Mouse (Mus musculus) G1E-ER4 (cell line): ENCODE results near the gene Tmx4. TPM values are rescaled to one million over a fixed set of nuclear protein-coding genes. Genes with fewer than 3 reads are reported as not detected.

ENCODE experiments used
- GATA1 ChIP-seq: IDR thresholded peaks from one replicate; pipeline ENCODE4 v1.8.0; 2012; ENCODE audit warnings: low read length, inconsistent platforms
- polyA plus RNA-seq: library from polyadenylated mRNA; stranded (reverse); fragments of >175 nt; gene quantifications from 2 replicates; pipeline ENCODE4 v1.2.3, GENCODE M21; 2012

Tmx4 gene
- 4.5 and 6.0 TPM in 2 replicates for polyA plus RNA-seq

- no peak for TF ChIP-seq GATA1
Measured at GRCm38 (mm10) chr2:134643514-134644300, at the start of gene Tmx4. Gene Tmx4 (minus strand): TSS chr2:134644145.

DNA sequence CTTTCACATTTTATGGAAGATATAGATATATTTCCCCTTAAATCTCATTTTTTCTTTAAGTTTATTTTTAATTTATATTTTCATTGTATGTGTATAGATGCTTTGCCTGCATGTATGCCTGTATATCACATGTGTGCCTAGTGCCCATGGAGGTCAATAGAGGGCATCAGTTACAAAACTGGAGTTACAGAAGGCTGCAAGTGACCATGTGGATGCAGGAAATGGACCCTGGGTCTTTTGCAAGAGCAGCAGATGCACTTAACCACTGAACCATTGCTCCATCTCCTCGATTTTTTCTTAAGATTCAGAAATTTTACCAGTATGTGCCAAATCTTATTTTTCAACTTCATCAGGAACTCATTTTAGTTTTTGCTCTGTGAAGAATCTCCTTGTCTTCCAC is 48.2 kb upstream of the Tmx4 start:
- no peak for TF ChIP-seq GATA1

GRCm38 (mm10) chr2:134691055-134691454 is 47.1 kb upstream of the Tmx4 start:
- no peak for TF ChIP-seq GATA1

DNA sequence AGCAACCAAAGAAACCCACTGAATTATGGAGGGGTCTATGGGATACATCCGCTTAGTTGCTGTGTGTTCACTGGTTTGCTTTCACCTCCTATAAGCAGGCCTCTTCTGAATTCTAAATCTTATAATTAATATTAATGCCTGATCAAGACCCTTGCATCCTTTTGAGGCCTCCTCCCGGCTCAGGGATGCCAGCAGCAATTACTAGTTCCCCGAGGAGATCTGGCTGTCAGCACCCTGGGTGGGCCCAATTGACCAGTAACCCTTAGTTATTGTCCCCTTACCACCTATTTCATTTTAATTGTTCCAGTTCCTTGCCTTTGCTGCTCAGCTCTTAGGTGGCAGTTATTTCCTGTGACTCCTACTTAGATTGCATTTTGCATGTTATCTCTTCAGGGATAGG is 38.4 kb upstream of the Tmx4 start:
- no peak for TF ChIP-seq GATA1

- no peak for TF ChIP-seq GATA1
Measured at GRCm38 (mm10) chr2:134681271-134681961, 37.5 kb upstream of the Tmx4 start.

DNA sequence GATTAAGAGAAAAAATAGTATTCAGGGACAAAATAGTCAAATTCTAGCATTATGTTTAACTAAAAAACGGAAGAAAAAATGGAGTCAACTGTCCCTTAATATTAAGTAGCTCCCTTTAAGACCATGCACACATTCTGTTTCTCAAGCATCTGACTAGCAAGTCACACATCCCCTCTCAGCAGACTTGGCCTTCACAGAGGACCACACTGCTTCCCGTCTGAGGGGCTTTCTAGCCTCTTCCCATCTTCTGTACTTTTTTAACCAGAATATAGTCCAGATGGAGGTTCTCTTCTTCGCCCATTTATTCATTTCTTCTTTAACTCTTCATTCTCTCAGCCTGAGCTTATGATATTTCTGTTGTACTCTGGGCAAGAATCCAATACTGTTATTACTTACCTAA is 35.6 kb upstream of the Tmx4 start:
- no peak for TF ChIP-seq GATA1

GRCm38 (mm10) chr2:134675465-134675864 is 31.5 kb upstream of the Tmx4 start:
- TF ChIP-seq GATA1: no peak

DNA sequence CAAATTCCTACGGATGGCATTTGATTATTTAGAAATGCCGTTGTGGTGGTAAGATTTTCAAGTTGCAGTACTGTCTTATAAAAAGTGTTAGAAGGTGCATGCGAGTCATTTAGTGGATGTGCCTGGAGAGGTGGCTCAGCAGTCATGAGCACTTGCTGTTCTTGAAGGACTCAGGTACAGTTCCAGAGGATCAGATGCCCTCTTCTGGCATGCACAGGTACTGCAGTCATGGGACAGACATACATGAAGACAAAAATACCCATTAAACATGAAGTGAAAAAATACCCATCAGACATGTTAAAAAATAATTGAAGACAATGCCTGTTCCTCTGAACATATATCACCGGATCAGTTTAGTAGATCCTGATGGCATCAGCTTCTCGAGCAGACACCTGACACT is 29.7 kb upstream of the Tmx4 start:
- TF ChIP-seq GATA1: no peak

DNA sequence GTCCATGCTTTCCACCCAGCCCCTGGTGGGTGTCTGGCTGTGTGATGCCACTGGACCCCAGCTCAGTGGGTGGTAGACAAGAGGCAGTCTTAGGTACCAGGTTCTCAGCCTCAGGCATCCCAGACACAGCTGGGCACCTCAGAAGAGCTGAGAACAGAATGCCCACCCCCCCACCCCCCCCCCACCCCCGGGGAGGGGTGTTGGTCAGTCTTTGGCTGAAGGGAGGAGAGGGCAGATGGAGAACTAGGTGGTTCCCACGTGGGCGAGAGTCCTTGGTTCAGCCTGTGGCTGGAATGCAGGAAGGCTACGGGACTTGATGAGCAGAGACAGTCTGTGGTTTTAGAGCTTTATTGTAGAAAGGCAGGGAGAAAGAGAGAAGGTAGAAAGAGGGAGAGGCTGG is 12.5 kb upstream of the Tmx4 start:
- no peak for TF ChIP-seq GATA1

DNA sequence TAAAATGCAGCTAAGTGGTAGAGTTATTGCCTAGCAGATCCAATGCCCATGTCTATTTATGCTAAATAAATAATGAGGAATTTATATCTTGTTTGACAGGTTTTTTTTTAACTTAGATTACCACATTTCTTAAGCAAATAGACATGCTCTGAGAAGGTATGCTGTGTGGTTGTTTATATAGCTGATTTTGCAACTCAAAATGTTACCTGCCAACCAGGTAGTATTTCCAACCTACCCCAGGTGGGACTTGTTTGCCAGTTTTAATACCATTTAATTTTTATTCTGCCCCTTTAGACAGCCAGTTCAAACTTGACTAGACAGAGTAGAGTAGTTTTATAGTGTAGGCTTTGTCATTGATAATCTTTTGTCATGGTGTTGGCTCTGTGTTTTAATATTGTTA is 10.7 kb upstream of the Tmx4 start:
- no peak for TF ChIP-seq GATA1

DNA sequence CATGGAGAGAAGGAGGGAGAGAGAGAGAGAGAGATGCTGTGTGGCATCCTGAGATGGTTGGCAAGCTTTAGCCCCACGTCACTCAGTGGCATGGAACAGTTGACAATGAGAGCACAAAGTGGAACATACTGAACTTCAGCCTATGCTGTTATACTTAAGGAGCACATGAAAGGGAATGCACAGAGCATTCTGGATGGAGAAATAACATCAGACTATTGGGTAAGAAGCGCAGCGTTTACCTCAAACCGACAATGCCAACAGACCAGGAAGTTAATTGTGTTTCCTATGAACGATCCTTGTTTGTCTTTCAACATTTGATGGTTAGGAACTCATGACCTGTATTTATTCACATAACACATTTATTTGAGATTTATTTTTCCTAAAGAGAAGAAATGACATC is 8.8 kb upstream of the Tmx4 start:
- no peak for TF ChIP-seq GATA1

- no peak for TF ChIP-seq GATA1
Measured at GRCm38 (mm10) chr2:134648999-134649398, 5.1 kb upstream of the Tmx4 start.

DNA sequence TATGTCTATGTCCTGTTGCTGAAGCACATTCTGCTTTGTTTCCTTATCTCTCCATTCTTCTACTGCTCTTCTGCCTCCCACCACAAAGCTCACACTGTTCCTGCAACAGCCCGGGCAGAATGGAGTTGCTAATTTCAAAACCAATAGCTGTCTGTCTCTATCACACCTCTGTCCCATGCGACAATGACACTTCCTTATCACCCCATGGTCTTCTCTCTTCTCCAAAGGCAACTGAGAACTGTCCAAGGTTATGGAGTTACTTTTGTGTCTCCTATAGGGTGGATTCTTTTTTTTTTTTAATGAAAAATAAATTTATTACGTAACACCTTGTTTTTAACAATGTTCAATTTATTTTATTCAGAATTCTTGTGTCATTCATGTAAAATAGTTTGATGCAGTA is 1.8 kb upstream of the Tmx4 start:
- TF ChIP-seq GATA1: no peak

GRCm38 (mm10) chr2:134645166-134645565 is 1.2 kb upstream of the Tmx4 start:
- no peak for TF ChIP-seq GATA1

- no peak for TF ChIP-seq GATA1
Measured at GRCm38 (mm10) chr2:134644301-134644912, 462 bp upstream of the Tmx4 start.

DNA sequence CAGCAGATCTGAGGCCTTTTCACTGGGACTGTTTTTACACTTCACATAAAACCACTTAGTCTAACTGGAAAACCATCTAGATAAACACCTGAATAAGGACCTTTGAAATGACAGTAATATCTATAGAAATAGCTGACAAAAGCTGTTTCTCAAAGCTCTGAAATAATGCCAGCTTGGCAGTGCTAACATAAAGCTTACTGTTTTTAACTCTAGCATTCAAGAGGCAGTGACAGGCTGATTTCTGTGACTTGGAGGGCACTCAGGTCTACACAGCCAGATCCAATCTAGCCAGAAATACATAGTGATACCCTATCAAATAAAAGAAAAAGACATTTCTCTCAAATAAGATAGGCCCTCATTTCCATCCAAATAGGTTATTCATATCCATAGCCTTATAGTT is 1.6 kb downstream of the Tmx4 start:
- TF ChIP-seq GATA1: no peak

GRCm38 (mm10) chr2:134641372-134641771 is 2.6 kb downstream of the Tmx4 start:
- no peak for TF ChIP-seq GATA1
